In the genomic region with DNA sequence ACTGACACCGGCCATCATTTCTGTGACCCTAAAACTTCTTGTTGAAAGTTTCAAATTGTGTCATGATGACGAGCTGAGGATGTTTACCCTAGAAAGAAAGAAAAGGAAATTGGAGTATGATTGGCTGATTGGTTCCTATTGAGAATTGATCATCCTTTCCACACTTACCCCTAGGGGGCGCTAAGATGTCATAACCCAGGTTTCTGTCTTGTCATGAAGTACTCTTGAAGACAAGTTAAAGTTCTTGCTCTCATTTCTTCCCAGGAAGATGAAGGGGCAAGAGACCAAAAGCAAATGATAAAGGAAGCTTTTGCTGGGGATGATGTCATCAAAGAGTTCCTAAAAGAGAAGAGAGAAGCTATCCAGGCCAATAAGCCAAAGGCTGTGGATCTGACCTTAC, we compare ENCODE assay signal across 10 mouse cellular contexts. TPM values are rescaled to one million over a fixed set of nuclear protein-coding genes. Genes with fewer than 3 reads are reported as not detected.
DNase-seq lines count a peak whose midpoint lies in the region; ATAC-seq and TF ChIP-seq lines count a peak whose summit lies in the region.
"Had no signal": no experiment of that assay in that cellular context is flagged by ENCODE, and none has a peak within 500 bp of the region (broad histone marks: within the 10 kb centered on the region; RNA-seq: fewer than 3 reads in every experiment).

No protein-coding gene starts in this region.

- H3K27me3 ChIP-seq in cerebellum, adult 2 months (ENCODE audit: control insufficient read depth, insufficient read depth, low read length): no peaks in the 10 kb centered on the region
- H3K27me3 ChIP-seq in lung, embryonic 14.5 days (ENCODE audit: insufficient read depth, low read length): no peaks in the 10 kb centered on the region
- H3K27me3 ChIP-seq: embryonic facial prominence, embryonic 13.5 days had no signal

- DNase-seq in cerebellum, adult 2 months: peak; percentile 20 to 29
- DNase-seq in cerebellum, adult 11 months: no peak
- DNase-seq in left cerebral cortex, postnatal 14 days (ENCODE audit: low spot score in 2 of 2): peak; percentile 35 to 37
- no peak for DNase-seq in left cerebral cortex, postnatal 36 days (ENCODE audit: low spot score in 2 of 2)
- peak; percentile 72 for DNase-seq in adrenal gland, postnatal 14 days
- peak; percentile 13 for DNase-seq in gastrocnemius, postnatal 14 days
- DNase-seq in lung, embryonic 14.5 days: peak; percentile 70
- peak; percentile 63 for DNase-seq in thymus, postnatal 14 days

- peaks cover 40% of the 10 kb centered on the region; the same call in 1 of the 2 replicates for H3K36me3 ChIP-seq in lung, embryonic 14.5 days (ENCODE audit: insufficient read depth)

- intact Hi-C loops in left cerebral cortex, postnatal 14 days (cut with DNase I): no loop called here
- intact Hi-C loops in left cerebral cortex, postnatal 36 days (cut with DNase I): loop anchor here (10.0 kb wide), 1 partner anchor 107 kb away; no protein-coding TSS in a partner anchor
- intact Hi-C loops in gastrocnemius, postnatal 14 days (cut with DNase I; ENCODE audit: low total_unique reads): loop anchor here (10.0 kb wide), 1 partner anchor 107 kb away; no protein-coding TSS in a partner anchor

- H3K9me3 ChIP-seq in lung, embryonic 14.5 days (ENCODE audit: low read depth, low read length): no peaks in the 10 kb centered on the region
- H3K9me3 ChIP-seq: embryonic facial prominence, embryonic 13.5 days had no signal

- H3K4me2 ChIP-seq in lung, embryonic 14.5 days: no peak overlapping the region
- H3K4me2 ChIP-seq: embryonic facial prominence, embryonic 13.5 days had no signal

- no peak for ATAC-seq in lung, embryonic 14.5 days (ENCODE audit: insufficient read depth)

- peak; percentile 7; the same call in 1 of the 2 replicates for TF ChIP-seq CTCF in cerebellum, adult 2 months (IDR thresholded peaks at IDR 0.05; ENCODE audit: borderline replicate concordance, insufficient read depth, low read depth, low read length)
- TF ChIP-seq CTCF in lung, embryonic 14.5 days (IDR thresholded peaks at IDR 0.05; ENCODE audit: low read depth): peak; percentile 63

- no peak overlapping the region for H3K27ac ChIP-seq in cerebellum, adult 2 months (ENCODE audit: insufficient read depth, low read length)
- no peak overlapping the region for H3K27ac ChIP-seq in lung, embryonic 14.5 days (ENCODE audit: low read depth)
- H3K27ac ChIP-seq: embryonic facial prominence, embryonic 13.5 days had no signal

- no peak overlapping the region for H3K4me3 ChIP-seq in cerebellum, adult 2 months (replicated peaks; ENCODE audit: insufficient read depth, low read depth, low read length)
- H3K4me3 ChIP-seq in lung, embryonic 14.5 days (ENCODE audit: low read depth, low read length): no peak overlapping the region
- H3K4me3 ChIP-seq: embryonic facial prominence, embryonic 13.5 days; myocyte had no signal

- WGBS in cerebellum, adult 2 months: 33% methylated on average over 3 of the region's 3 CpGs
- 39% methylated on average over 3 of the region's 3 CpGs for WGBS in lung, embryonic 14.5 days

- no peak overlapping the region for H3K9ac ChIP-seq in lung, embryonic 14.5 days
- H3K9ac ChIP-seq: embryonic facial prominence, embryonic 13.5 days had no signal

- TF ChIP-seq POLR2A in cerebellum, adult 2 months (IDR thresholded peaks at IDR 0.05; ENCODE audit: borderline replicate concordance, insufficient read depth, low read length): no peak

- no peaks in the 10 kb centered on the region for H3K4me1 ChIP-seq in cerebellum, adult 2 months (ENCODE audit: control insufficient read depth, insufficient read depth, low read length)
- H3K4me1 ChIP-seq in lung, embryonic 14.5 days (ENCODE audit: insufficient read depth): no peaks in the 10 kb centered on the region
- H3K4me1 ChIP-seq: embryonic facial prominence, embryonic 13.5 days had no signal

RNA-seq across cellular contexts. Expression of a gene that starts 21.4 kb away (rescaled TPM):
- 14.0 and 14.4 TPM in 2 replicates for polyA plus RNA-seq in cerebellum, adult 2 months (2012; rRNA removed)
- total RNA-seq in left cerebral cortex, postnatal 14 days (2021): 10 to 100 TPM; 14.9 to 15.9 TPM
- total RNA-seq in left cerebral cortex, postnatal 36 days (2021): 10 to 100 TPM; 15.6 to 18.4 TPM
- total RNA-seq in adrenal gland, postnatal 14 days (2021): 14.9 and 18.8 TPM in 2 replicates
- 10 to 100 TPM; 11.5 to 15.0 TPM for total RNA-seq in gastrocnemius, postnatal 14 days (2021)
- 21.5 and 23.7 TPM in 2 replicates for polyA plus RNA-seq in lung, embryonic 14.5 days (2014; fragmentation: Nextera tagmentation; extraction: Ambion mirVana)

Comparison
In these comparisons a context has a peak if more than half of its experiments do, and no peak if none do; other contexts are left out.
1. DNase-seq: peak in cerebellum, adult 2 months (2 of 2), left cerebral cortex, postnatal 14 days (2 of 2), adrenal gland, postnatal 14 days (single experiment), gastrocnemius, postnatal 14 days (single experiment), lung, embryonic 14.5 days (single experiment) and thymus, postnatal 14 days (single experiment); none in cerebellum, adult 11 months (single experiment) and left cerebral cortex, postnatal 36 days (0 of 2).